Mouse (Mus musculus) erythroblast, embryonic 14.5 days (primary cell): Measurements from ENCODE around the gene Ropn1. TPM values are rescaled to one million over a fixed set of nuclear protein-coding genes. Genes with fewer than 3 reads are reported as not detected.

Source experiments
- H3K27me3 ChIP-seq: 2 replicates; pipeline ENCODE4 v1.6.1; 2012; ENCODE audit warnings: inconsistent platforms; ENCODE audit not compliant: control insufficient read depth
- H3K36me3 ChIP-seq: 2 replicates; pipeline ENCODE4 v1.6.1; 2012; ENCODE audit warnings: mild to moderate bottlenecking, inconsistent platforms; ENCODE audit not compliant: control insufficient read depth
- H3K4me1 ChIP-seq: 2 replicates; pipeline ENCODE4 v1.6.1; 2012; ENCODE audit warnings: inconsistent platforms; ENCODE audit not compliant: control insufficient read depth
- H3K4me3 ChIP-seq: replicated peaks from 2 replicates; pipeline ENCODE3; 2012; ENCODE audit warnings: moderate library complexity, mild to moderate bottlenecking, inconsistent platforms
- H3K9me3 ChIP-seq: 2 replicates; pipeline ENCODE4 v1.6.1; 2012; ENCODE audit warnings: low read length, inconsistent platforms, mixed read lengths; ENCODE audit not compliant: control insufficient read depth
- GATA1 ChIP-seq: IDR thresholded peaks from 2 replicates; pipeline ENCODE4 v1.6.1; 2012; ENCODE audit warnings: low read length, inconsistent platforms, mixed read lengths
- TAL1 ChIP-seq: IDR thresholded peaks from 3 replicates; pipeline ENCODE4 v1.6.1; 2012; ENCODE audit warnings: low read length, inconsistent platforms, mixed read lengths
- polyA plus RNA-seq: library from polyadenylated mRNA; stranded (reverse); fragments of >175 nt; gene quantifications from 2 replicates; pipeline ENCODE4 v1.2.3, GENCODE M21; 2012

Gene Ropn1
- polyA plus RNA-seq = not detected in 2 replicates

GRCm38 (mm10) chr16:34649621-34650020 is at the start of gene Ropn1:
TSS of gene Ropn1 (plus strand) at chr16:34649921.
- Histone ChIP-seq H3K9me3 (no peaks in the 10 kb centered on the region), H3K4me3 (no peak within 1 kb of the TSS), H3K36me3 (no peaks in the 10 kb centered on the region), H3K27me3 (no peaks in the 10 kb centered on the region), H3K4me1 (no peaks in the 10 kb centered on the region)
- no peak for TF ChIP-seq GATA1
- no peak for TF ChIP-seq TAL1

DNA sequence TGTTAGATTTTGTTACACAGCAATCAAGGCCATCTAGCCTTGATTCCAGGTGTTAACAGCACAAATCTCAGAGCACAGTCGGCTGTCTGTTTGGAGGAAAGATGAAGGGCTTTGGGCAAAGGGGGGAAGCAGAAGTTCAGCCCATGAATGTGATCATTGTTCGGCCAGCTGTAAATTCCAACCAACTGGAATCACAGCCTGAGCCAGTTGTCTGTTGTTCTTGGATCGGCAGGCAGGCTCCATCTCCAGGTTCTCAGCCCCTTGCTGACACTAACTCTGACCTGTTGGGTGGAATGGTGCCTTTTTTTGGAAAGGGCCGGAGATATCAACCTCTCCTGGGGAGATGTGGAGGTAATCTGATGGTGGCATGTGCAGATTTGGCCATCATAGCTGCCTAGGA is 47.8 kb upstream of the Ropn1 start:
- no peaks in the 10 kb centered on the region for H3K36me3 ChIP-seq
- H3K27me3 ChIP-seq = no peaks in the 10 kb centered on the region
- no peak overlapping the region for H3K4me3 ChIP-seq
- H3K9me3 ChIP-seq = no peaks in the 10 kb centered on the region
- no peaks in the 10 kb centered on the region for H3K4me1 ChIP-seq
- TF ChIP-seq GATA1 = no peak
- TF ChIP-seq TAL1 = no peak

DNA sequence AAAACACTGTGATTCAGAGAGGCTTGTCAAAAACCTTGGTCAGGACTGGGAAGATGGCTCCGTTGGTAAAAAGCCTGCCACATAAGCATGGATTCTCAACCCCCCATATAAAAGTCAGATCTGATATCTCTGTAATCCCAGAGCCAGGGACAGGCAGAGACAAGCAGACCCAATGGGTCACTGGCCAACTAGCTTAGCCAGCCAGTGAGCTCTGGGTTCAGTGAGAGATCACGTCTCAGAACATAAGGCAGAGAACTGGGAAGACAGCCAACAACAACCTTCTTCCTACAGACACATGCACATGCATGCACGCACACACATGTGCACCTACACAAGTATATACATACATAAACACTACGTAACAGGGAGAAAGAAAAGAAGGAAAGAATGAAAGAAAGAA is 46.6 kb upstream of the Ropn1 start:
- H3K36me3 ChIP-seq = no peaks in the 10 kb centered on the region
- H3K27me3 ChIP-seq = no peaks in the 10 kb centered on the region
- H3K4me1 ChIP-seq = no peaks in the 10 kb centered on the region
- no peaks in the 10 kb centered on the region for H3K9me3 ChIP-seq
- H3K4me3 ChIP-seq = no peak overlapping the region
- TF ChIP-seq TAL1 (no peak), GATA1 (no peak)

DNA sequence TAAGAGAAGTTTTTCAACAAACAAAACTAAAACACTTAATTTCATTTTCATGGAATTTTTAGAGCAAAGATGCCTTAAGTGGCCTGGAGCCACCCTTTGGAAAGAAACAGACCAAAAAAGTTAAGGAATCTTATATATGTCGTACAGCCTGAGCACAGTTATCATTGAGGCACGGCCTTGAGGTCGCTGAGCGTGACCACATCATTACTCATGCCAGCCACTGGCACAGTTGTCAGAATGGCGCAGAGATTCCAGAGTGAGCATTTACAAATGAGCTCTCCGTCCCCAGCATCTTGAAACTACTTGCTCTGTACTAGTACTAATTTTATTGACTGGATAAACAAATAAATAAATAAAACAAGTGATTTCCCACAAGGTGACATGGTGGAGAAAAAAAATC is 45.9 kb upstream of the Ropn1 start:
- no peaks in the 10 kb centered on the region for H3K36me3 ChIP-seq
- H3K9me3 ChIP-seq = no peaks in the 10 kb centered on the region
- H3K27me3 ChIP-seq = no peaks in the 10 kb centered on the region
- H3K4me1 ChIP-seq = no peaks in the 10 kb centered on the region
- H3K4me3 ChIP-seq = no peak overlapping the region
- no peak for TF ChIP-seq GATA1
- TF ChIP-seq TAL1 = no peak

- no peaks in the 10 kb centered on the region for H3K36me3 ChIP-seq
- TF ChIP-seq GATA1 (no peak), TAL1 (no peak)
- H3K4me1 ChIP-seq = no peaks in the 10 kb centered on the region
- H3K27me3 ChIP-seq = no peaks in the 10 kb centered on the region
- no peaks in the 10 kb centered on the region for H3K9me3 ChIP-seq
- no peak overlapping the region for H3K4me3 ChIP-seq
Observed at GRCm38 (mm10) chr16:34605679-34606078, 44.0 kb upstream of the Ropn1 start.

DNA sequence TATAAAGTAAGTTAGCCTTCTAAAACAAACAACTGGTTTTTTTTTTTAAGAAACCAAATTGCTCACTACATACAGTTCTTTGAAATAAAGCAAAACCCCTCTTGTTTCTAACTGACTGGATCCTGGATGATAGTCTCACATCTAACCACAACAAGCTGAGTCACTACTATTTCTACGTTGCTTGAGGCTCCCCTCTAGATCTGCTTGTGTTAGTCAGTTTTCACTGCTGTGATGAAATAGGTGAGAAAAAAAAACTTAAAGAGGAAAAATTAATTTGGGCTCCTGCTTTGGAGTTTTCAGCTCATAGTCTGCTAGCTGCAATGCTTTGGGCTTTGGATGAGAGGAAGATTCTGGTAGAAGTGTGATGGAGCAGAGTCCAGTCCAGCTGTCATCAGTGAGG is 39.6 kb upstream of the Ropn1 start:
- no peak for TF ChIP-seq TAL1
- TF ChIP-seq GATA1 = no peak
- H3K4me1 ChIP-seq = no peaks in the 10 kb centered on the region
- H3K27me3 ChIP-seq = no peaks in the 10 kb centered on the region
- no peaks in the 10 kb centered on the region for H3K9me3 ChIP-seq
- H3K36me3 ChIP-seq = no peaks in the 10 kb centered on the region
- H3K4me3 ChIP-seq = no peak overlapping the region

DNA sequence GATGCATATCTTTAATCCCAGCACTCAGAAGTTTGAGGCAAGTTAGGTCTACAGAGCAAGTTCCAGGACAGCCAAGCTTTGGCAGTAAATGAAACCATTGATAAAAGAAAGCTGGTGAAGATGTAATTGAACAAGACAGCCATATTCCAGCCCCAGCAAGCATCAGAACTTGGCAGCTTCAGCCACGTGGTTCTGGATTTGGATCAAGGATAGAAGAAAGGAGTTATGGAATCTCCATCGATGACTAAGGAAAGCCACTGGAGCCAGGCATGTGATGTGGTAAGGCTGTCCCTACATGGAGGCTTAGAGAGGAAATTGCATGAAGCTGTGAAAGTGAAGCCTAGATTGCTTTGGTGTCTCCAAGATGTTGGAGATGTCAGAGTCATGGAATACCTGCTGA is 35.7 kb upstream of the Ropn1 start:
- no peaks in the 10 kb centered on the region for H3K9me3 ChIP-seq
- TF ChIP-seq TAL1 = no peak
- TF ChIP-seq GATA1 = no peak
- no peaks in the 10 kb centered on the region for H3K27me3 ChIP-seq
- H3K4me3 ChIP-seq = no peak overlapping the region
- no peaks in the 10 kb centered on the region for H3K36me3 ChIP-seq
- H3K4me1 ChIP-seq = no peaks in the 10 kb centered on the region

DNA sequence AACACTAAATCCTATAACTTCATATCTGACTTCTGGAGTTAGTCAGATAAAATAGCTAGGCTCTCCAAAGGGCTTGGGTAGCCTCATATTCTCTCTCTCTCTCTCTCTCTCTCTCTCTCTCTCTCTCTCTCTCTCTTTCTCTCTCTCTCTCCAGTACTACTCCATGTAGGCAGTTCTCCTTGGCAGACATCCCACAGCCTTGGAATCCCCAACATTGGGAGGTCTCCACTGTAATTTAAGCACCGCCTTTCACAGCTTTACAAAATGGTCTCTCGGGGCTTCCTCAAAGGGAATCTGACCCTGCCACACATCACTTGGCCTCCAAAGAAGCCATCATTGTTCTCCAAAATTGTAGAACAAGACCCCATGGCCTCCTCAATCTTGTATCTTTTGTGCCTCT is 22.1 kb upstream of the Ropn1 start:
- Histone ChIP-seq H3K4me1 (no peaks in the 10 kb centered on the region), H3K9me3 (no peaks in the 10 kb centered on the region; the same call in 1 of the 2 replicates), H3K36me3 (no peaks in the 10 kb centered on the region), H3K4me3 (no peak overlapping the region), H3K27me3 (no peaks in the 10 kb centered on the region)
- no peak for TF ChIP-seq GATA1
- no peak for TF ChIP-seq TAL1

DNA sequence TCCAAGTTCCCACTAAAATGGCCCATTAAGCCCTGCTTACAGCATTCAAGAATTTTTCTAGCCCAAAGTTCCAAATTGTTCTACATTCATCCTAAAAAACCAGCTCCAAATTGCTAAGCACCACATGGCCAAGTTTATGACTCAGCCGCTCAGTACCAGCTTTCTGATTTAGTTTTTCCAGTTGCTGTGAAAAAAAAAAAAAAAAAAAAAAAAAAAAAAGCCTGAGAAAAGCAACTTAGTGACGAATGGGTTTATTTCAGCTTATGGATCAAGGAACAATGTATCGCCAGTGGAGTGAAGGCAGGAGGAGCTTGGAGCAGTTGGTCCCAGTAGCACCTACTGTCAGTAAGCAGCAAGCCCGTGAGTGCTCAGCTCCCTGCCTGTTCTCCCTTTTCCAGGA is 21.3 kb upstream of the Ropn1 start:
- Histone ChIP-seq H3K9me3 (no peaks in the 10 kb centered on the region; the same call in 1 of the 2 replicates), H3K4me1 (no peaks in the 10 kb centered on the region), H3K36me3 (no peaks in the 10 kb centered on the region), H3K4me3 (no peak overlapping the region), H3K27me3 (no peaks in the 10 kb centered on the region)
- no peak for TF ChIP-seq GATA1
- no peak for TF ChIP-seq TAL1

GRCm38 (mm10) chr16:34635557-34635956 is 14.2 kb upstream of the Ropn1 start:
- Histone ChIP-seq H3K9me3 (no peaks in the 10 kb centered on the region; the same call in 1 of the 2 replicates), H3K36me3 (no peaks in the 10 kb centered on the region), H3K4me1 (no peaks in the 10 kb centered on the region), H3K4me3 (no peak overlapping the region), H3K27me3 (no peaks in the 10 kb centered on the region)
- TF ChIP-seq TAL1 (no peak), GATA1 (no peak)
